Mouse (Mus musculus) embryonic fibroblast, embryonic 13.5 days (primary cell): ENCODE results near the gene H60b. TPM values are rescaled to one million over a fixed set of nuclear protein-coding genes. Genes with fewer than 3 reads are reported as not detected.
"Not testable (repeated sequence)": the region's sequence is repeated elsewhere in the genome, so short reads cannot be mapped to it uniquely, and the experiment has no call there.

Experiments
- H3K27ac ChIP-seq: 2 replicates; pipeline ENCODE4 v1.5.1; 2012; ENCODE audit warnings: low read length, control low read depth, inconsistent platforms; ENCODE audit not compliant: insufficient read depth
- H3K4me1 ChIP-seq: 2 replicates; pipeline ENCODE4 v1.6.1; 2011; ENCODE audit warnings: low read length; ENCODE audit not compliant: control insufficient read depth, insufficient read depth
- H3K4me3 ChIP-seq: 2 replicates; pipeline ENCODE4 v1.5.1; 2011; ENCODE audit warnings: mild to moderate bottlenecking, control low read depth, low read length; ENCODE audit not compliant: insufficient read depth
- CTCF ChIP-seq: IDR thresholded peaks from 2 replicates; pipeline ENCODE4 v1.5.1; 2011; ENCODE audit warnings: mild to moderate bottlenecking, control low read depth, low read length, moderate library complexity, borderline replicate concordance; ENCODE audit not compliant: insufficient read depth
- POLR2A ChIP-seq: IDR thresholded peaks from 2 replicates; pipeline ENCODE4 v1.6.1; 2011; ENCODE audit warnings: low read depth, mild to moderate bottlenecking, control low read depth, low read length, moderate library complexity
- polyA plus RNA-seq: library from polyadenylated mRNA; stranded (reverse); fragments of >200 nt; gene quantifications from 2 replicates; pipeline ENCODE4 v1.2.4, GENCODE M21; 2011; ENCODE audit warnings: low read depth; ENCODE audit not compliant: missing spikeins, insufficient read length

H60b gene
- polyA plus RNA-seq: 0.77 and 4.3 TPM in 2 replicates

DNA sequence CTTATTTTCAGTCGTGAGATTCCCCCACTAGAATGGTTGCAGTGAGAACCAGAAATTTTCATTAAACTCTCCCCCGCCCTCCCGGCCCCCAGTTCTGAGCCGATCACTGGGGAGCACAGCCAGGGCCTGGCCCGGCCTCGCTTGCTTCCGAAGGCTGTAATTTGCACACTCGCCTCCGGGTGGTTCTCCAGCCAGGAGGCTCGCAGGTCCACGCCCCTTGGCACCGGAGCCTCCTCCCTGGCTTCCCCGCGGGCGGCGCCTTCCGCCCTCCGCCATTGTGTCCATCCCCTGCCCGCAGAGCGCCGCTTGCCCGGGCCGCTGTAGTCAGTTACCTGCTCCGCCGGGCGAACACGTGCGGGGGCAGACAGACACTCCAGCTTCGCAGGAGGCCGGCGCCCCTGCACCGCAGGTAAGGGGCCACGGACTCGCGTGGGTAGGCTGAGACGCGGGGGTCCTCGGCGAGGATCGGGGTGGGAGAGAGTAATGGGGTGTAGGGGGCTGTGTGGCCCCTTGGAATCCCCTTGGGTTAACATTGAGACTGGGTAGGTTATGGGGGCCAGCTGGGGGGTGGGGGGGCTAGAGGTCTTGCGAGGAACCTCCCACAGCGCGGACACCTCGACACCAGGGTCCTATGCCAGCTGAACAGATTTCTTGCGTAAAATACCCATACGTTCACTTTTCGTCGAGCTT, at the start of gene H60b, which contains the start of gene Raet1e:
H60b (plus strand) TSS at position 277 of the 690 bp plus-strand sequence.
Raet1e (plus strand) TSS at position 260 of the 690 bp plus-strand sequence.
- not testable (repeated sequence) for H3K4me1 ChIP-seq, H3K27ac ChIP-seq
- H3K4me3 ChIP-seq: peak within 1 kb of the TSS; percentile 34
- TF ChIP-seq POLR2A: 0 out of 2 replicates have a peak, but pooled peaks have one; percentile 23

DNA sequence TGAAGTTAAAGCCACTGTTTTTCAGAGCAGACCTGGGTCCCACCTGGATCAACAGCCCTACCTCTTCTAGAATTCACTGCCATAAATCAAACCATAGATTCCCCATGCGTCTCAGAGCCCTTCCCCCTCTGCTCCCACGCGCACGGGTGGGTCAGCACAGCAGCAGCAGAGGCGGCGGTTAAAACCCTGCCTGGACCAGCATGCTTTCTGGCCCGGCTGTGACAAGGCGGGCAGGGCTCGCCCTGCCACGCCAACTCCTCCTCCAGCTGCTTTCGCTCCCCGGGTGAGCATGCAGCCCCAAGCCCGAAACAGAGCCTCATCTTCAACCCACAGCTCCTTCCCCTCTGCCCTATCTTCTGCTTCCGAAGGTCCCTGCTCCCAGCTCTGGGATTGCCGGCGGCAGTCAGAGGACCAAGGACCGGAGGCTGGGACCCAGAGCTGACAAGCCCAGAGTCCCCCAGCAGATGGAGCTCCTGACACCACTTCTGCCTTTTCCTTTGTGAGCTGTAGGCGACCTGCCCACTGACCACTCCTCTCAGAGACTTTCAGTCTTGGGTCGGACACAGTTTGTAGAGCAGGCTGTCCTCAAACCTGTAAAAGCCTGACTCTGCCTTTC, 17.6 kb upstream of the H60b start:
- TF ChIP-seq POLR2A (peak; percentile 21; the same call in 1 of the 2 replicates), CTCF (peak; percentile 25; the same call in 1 of the 2 replicates)
- Histone ChIP-seq H3K4me3 (peak overlapping the region; percentile 32), H3K27ac (no peak overlapping the region)

DNA sequence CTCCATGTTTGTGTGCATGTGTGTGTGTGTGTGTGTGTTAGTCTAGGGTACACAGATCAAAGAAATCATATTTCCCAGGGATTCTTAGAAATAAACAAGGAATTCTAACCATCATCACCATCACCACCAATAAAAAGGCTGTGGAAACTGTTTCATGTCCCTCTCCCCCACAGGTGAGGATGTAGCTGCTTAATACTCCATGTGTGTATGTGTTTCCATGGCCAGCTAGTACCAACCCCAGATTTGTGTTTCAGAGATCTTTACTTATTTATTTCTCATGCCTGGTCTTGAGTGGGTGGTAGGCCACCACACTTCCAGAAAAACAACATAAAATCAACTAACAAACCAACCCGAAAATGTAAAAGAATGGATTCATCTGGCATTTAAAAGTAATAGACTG, 16.2 kb upstream of the H60b start:
- not testable (repeated sequence) for H3K4me1 ChIP-seq, H3K4me3 ChIP-seq, H3K27ac ChIP-seq

More for the DNA sequence above, 17.6 kb upstream of the H60b start:
- no peaks in the 10 kb centered on the region for H3K4me1 ChIP-seq

DNA sequence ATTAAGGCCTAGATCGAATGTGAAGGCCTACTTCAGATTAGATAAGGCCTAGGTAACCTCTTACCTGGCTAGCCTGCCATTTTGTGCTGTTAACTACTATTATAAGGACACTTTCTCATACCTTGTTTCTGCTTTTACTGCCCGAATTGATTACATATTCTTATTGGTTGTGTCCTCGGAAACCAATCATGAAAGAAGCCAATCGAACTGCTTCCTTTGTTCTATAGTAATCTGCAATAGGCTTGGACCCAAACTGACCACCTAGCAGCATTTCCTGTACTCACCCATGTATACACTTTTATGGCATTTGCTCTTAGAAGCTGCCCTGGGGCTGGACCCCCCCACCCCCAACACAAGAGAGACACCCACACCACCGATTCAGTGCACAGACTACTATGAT, 15.5 kb upstream of the H60b start:
- Histone ChIP-seq H3K27ac (no peak overlapping the region), H3K4me1 (no peaks in the 10 kb centered on the region), H3K4me3 (no peak overlapping the region)
- TF ChIP-seq POLR2A (no peak), CTCF (no peak)

DNA sequence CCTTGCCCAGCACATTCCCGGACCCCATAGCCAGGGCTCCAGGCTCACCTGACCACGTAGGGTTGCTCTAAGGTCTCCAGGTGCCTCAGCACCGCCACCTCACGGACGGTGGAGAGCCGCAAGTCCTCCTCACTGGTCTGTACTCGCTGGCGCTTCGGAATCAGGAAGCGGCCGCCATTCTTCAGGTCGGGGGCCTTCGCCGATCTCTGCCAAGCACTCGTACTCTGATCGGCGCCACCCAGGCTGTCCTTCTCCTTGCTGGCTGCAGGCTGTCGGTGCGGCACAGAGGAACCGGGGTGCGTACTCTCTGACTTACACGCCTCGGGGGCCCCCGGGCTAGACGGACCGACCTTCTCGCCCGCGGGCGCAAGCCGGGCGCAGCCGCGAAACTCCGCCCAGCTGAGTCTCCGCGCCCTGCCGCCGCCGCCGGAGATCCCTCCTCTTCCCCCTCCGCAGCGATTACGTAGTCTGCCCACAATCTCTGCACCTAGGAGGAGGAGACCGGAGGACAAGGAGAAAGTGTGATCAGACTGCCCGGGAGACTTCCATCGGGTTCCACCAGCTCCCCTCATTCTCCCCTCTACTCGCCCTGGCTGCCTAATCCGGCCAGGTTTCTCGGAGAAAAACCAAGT, 9.8 kb upstream of the H60b start:
- Histone ChIP-seq H3K27ac (0 out of 2 replicates have a peak overlapping the region, but pooled peaks have one; percentile 50), H3K4me1 (no peaks in the 10 kb centered on the region), H3K4me3 (peak overlapping the region; percentile 80)
- TF ChIP-seq CTCF (peak; percentile 56; the same call in 1 of the 2 replicates), POLR2A (peak; percentile 73)

DNA sequence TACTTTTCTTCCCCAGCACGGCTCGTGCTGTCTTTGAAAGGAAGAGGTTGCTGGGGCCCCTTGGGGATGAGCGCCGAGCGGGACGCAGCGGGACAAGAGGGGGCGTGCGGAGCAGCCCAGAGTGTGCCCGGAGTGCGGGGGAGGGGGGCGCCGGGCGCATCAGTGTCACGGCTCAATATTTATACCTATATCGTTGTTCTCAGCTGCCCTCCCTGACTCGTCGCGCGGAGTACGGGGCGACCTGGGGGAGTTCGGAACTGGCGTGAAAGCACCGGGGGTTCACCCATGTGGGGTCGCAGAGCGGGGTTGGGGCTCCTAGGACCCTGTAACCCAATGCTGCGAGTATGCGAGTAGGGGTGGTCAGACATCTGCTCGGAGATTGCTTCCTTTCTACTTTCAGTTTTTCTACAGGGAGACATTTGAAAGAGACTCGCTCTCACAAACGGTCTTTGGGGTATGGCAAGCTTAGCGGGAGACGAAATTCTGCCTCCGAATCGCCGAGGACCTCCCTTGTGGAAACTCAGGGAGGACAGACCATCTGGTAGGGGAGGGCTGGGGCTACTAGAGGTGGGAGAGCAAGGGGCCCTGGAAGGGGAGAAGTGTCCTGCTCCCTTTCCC, 9.2 kb upstream of the H60b start, which contains the start of gene E030030I06Rik:
E030030I06Rik (minus strand) TSS at position 198 of the 618 bp plus-strand sequence.
- peak within 1 kb of the TSS; percentile 80 for H3K4me3 ChIP-seq
- H3K4me1 ChIP-seq: no peaks in the 10 kb centered on the region
- H3K27ac ChIP-seq: 0 out of 2 replicates have a peak within 1 kb of the TSS, but pooled peaks have one; percentile 50
- no peak for TF ChIP-seq CTCF

DNA sequence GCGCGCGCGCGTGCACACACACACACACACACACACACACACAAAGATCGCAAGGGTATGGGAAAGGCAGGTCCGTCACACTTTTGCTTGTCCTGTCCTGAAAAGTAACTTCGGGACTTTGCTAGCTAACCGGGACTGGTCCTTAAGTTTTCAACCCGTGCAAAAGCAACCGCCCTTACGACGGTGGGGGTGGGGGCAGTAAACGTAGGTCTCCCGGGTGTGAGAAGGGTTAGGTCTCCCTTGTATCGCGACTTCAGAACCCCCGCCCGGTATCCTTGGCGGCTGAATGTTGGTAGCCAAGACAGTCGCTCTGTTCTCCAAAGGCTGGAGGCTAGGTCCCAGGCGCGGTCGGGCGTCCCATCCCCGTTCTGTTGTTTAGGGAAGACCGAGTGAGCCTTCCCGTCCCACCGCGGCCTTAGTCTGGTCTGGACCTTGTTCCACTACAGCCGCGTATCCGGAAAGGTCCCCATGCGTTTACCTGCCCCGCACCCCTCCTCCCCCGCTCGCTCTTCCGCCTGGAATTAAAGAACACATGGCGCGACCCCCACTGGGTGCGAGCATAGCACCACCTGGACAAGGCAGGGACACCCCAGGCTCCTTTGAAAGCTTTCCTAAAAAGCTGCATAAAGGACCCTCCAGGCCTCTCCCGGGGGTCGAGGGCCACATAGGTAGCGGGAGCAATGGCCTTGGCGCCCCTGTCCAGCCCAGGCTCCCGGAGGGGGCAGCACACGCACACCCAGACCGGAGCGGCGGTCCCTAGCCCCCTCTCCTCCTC, 8.5 kb upstream of the H60b start:
- TF ChIP-seq POLR2A (no peak), CTCF (no peak)
- H3K27ac ChIP-seq: no peak overlapping the region
- H3K4me3 ChIP-seq: peak overlapping the region; percentile 80

DNA sequence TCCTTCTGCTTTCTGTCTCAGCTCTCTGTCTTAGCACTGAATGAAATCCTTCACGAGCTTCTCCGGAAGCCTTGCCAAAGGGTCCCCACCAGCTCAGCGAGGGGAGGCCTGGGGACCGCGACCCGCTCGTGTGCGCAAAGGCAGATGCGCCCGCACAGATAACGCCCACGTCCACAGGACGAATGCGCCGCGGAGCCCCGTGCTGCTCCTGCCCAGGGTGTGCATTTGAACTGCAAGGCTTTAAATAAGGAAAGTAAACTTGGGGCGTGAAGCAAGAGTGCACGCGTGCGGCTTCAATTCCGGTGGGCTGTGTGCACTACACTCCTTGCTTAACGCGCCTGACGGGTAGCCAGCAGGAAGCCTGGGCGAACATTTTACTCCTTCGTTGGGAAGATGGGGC, 7.8 kb upstream of the H60b start:
- TF ChIP-seq CTCF (no peak), POLR2A (no peak)
- Histone ChIP-seq H3K4me1 (no peaks in the 10 kb centered on the region), H3K27ac (no peak overlapping the region), H3K4me3 (peak overlapping the region; percentile 80; the same call in 1 of the 2 replicates)

More for the DNA sequence above, 8.5 kb upstream of the H60b start:
- H3K4me1 ChIP-seq: no peaks in the 10 kb centered on the region

DNA sequence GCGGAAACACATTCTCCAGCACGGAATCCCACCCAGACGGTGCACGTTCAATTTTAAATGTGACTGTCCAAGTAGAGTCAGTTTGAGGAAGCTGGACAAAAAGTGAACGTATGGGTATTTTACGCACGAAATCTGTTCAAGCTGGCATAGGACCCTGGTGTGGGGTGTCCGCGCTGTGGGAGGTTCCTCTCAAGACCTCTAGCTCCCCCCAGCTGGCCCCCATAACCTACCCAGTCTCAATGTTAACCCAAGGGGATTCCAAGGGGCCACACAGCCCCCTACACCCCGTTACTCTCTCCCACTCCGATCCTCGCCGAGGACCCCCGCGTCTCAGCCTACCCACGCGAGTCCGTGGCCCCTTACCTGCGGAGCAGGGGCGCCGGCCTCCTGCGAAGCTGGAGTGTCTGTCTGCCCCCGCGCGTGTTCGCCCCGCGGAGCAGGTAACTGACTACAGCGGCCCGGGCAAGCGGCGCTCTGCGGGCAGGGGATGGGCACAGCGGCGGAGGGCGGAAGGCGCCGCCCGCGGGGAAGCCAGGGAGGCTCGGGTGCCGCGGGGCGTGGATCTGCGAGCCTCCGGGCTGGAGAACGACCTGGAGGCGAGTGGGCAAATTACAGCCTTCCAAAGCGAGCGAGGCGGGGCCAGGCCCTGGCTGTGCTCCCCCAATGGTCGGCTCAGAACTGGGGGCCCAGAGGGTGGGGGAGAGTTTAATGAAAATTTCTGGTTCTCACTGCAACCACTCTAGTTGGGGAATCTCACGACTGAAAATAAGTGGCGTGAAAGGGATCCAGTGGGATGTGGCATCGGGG, 7.1 kb upstream of the H60b start:
- not testable (repeated sequence) for H3K4me1 ChIP-seq, H3K27ac ChIP-seq, H3K4me3 ChIP-seq

DNA sequence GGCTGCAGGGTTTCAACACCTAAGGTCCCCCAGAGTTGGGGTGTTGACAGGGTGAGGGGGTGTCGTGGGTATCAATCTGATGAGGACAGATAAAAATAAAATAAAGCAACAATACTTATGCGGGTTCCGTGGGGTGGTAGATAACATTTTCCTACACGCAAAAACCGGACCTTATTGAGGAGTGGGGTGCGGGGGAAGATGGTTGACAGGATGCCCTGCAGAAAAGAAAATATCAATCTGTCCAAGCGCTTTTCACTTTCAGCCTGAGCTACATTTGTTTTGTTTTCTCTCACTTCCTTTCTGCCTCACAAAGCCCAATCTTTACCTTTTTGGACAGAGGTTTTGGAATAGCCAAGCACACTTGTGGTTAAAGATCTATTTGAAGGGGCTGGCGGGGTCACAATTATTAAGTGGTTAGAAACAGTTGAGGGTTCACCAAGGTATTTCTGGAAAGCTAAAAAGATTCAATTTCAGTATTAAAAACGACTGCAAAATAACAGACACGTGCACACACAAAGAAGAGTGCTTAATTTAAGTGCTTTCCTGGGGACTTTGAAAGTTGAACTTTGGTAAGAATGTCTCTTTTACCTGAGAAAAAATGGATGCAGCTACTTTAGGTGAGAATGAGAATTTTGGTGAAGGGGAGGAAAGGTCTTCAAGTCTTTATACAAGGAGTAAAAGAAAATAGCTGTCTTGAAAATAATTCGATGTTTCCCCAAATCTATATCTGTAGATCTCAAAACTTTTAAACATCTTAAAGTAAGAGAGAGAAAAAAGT, 6.3 kb upstream of the H60b start:
- not testable (repeated sequence) for H3K4me1 ChIP-seq, H3K4me3 ChIP-seq, H3K27ac ChIP-seq

DNA sequence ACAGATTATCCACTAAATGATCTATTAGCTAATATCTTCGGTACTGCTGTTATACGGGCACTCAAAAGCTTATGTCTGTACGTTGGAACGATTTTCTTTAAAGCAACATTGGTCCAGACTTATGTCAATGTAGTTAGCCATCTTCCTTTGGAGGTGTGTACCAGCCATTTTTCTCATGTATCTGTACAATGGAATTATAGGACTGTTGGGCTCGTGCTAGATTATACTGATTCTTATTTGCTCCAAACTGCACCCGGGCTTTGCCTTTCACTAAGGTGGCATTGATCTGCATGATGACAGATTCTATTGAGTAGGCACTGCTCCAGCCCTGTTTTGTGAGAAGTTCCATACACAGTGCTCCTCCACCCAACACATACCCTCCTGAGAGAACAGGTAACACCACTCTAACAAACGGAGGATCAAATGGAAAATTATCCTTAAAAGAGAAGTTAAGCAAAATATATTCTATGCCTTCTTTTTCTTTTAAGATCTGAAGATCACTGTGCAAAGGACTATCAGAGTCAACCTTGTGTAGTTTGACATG, 5.2 kb upstream of the H60b start:
- not testable (repeated sequence) for H3K4me3 ChIP-seq, H3K27ac ChIP-seq, H3K4me1 ChIP-seq

DNA sequence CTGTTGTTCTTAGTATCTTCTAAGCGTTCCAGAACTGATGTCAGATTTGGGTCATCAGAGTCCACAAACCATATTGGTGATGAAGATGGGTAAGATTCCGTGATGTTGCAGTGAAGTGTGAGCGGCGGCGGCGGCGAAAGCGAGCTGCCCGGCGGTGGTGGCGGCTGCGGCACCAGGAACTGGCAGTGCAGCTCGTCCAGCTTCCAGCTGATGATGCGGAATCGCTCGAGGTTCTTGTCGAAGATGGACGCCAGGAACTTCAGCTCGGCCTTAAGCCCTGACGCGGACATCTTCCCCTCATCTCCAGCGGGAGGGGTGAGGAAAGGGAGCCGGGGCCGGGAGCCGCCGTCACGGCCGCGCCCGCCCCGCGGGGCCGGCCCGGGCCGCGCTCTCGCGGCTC, 4.3 kb upstream of the H60b start:
- not testable (repeated sequence) for H3K4me1 ChIP-seq, H3K27ac ChIP-seq
- H3K4me3 ChIP-seq: 0 out of 2 replicates have a peak overlapping the region, but pooled peaks have one; percentile 7
